Mouse (Mus musculus) E14TG2a.4 (cell line): ENCODE measurements at regions not wholly inside any gene's neighbourhood (a gene's known extent, or its start where the extent isn't known, plus 50 kb on each side); places are given as distances from the start of the nearest gene placed in this dataset.

Source experiments
- CTCF ChIP-seq: conservative IDR thresholded peaks from 2 replicates; pipeline ENCODE4 v1.5.1; 2014; ENCODE audit warnings: low read length
- NANOG ChIP-seq: IDR thresholded peaks from 2 replicates; pipeline ENCODE4 v1.6.1; 2014; ENCODE audit warnings: borderline replicate concordance, low read length, mixed read lengths

DNA sequence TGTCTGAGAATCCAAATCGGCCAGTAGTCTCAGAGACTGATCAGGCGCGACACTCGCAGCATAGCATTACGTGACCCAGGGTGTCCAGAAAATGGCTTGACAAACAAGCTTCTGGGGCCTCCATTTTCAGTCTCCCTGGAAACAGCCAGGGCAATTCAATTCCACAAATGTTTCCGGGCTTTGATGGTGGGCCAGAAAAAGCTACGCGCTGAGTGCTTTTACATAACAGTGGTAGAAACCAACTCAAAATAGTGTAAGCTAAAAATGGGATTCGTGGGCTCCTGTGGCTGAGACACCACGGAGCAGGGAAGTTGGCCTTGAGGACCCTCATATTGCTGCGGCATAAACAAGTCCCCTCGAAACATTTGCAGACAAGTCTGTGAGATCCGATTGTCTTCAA is 65.3 kb upstream of the Ajap1 start:
- TF ChIP-seq CTCF, result no peak
- no peak for TF ChIP-seq NANOG
